Mouse (Mus musculus) thymus, postnatal 10 days (tissue): ENCODE measurements around the gene Gm49510.

ENCODE experiments used
- DNase-seq, 2 experiments: peaks; one replicate each; pipeline ENCODE4 v3.0.0; 2021; ENCODE audit warnings: low spot score in 2 of 2

Gm49510 gene

DNA sequence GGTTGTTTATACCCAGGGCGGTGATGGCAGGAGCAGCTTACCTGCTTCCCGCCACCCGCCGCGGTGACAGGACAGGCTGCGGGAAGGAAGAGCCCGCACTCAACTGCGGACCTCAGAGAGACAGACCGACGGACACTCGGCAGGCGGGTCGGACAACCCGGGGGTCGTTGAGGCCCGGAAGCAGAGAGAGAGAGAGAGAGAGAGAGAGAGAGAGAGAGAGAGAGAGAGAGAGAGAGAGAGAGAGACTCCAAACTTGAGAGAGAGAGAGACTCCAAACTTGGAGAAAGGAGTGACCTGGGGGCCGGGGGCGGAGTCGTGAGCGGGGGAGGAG lies at the start of gene Gm49510:
TSS of gene Gm49510 (plus strand) at position 259 of the 331 bp plus-strand sequence.
- no peak for DNase-seq

DNA sequence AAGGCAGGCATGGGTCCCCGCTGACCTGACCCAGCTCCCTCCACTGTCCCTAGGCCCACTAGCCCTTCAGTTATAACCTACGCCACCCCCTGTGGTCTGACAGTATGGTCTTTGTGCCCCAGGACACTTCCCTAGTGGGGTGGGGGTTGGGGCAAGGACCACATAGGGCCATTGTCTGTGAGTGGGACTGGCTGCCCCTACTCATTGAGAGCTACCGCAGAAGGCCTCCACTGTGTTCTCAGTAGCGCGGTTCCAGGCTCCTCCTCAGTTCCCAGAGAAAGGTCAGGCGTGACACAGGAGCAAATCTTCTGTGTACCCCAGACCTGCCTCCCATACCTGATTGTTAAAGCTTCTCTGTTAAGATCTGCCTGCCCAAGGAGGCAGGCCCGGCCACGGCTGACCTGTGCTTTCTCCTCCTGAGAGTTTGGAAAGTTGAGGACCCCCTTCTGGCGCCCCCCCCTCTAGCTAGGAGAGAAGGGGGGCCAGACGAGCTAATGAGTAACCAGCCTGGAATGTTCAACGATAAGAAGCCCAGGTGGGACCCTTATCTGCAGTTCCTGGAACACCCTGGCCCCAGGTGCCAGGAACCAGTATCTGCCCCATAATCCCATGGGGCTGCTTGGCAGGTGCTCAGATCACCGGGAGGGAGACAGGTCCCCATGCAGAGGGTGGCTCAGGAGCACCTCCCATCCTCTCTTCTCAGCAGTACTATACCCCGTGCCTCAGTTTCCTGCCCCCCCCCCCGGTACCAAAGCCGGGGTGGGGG lies 49.2 kb upstream of the Gm49510 start:
- DNase-seq, result no peak

DNA sequence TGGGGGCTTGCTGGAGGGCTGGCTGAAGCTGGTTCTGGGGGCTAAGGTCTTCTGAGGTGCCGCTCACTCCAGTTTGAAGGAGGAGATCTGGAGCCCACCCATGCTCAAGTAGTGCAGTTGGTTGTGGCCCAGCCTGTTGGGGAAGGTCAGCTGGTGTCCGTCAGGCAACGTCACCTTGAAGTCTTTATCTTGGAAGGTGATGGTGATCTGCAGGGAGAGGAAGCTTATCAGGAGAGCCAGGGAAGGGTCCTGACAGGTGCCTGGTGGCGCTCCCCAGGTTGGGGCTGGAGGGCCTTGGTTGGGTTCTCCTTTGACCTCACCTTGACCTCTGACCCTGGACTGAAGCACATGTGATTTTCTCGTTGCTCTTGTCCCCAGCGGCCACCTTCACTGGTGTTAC lies 48.5 kb upstream of the Gm49510 start:
- no peak for DNase-seq

DNA sequence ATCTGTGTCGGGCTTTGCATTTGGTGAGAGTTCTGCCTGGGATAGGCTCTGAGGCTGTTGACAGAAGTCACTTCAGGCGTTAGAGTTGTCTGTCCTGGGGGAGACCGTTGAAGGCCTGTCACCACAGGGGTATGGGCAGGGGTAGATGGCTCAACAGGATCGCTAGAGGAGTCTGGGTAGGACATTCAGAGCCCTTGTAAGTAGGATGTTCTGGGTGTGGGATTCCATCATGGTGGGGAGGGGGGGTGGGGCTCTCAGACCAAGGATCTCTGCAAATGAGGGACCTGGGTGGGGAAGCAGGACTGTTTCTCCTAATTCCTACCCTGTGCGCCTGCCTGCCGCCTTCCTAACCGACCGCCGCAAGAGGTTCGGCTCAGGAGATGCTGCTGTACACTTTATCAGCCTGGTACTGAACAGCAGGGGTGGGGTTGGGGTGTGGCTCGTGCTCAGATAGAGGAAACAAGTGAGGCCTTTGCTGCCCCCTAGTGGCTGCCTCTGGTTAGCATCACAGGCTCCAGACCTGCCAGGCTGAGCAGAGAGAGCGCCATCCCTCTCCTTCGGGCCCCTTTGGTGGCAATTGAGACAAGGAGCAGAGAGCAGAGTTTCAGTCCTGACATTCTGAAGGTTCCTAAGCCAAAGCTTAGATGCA lies 47.8 kb upstream of the Gm49510 start:
- DNase-seq, result peak; percentile 71 to 93

DNA sequence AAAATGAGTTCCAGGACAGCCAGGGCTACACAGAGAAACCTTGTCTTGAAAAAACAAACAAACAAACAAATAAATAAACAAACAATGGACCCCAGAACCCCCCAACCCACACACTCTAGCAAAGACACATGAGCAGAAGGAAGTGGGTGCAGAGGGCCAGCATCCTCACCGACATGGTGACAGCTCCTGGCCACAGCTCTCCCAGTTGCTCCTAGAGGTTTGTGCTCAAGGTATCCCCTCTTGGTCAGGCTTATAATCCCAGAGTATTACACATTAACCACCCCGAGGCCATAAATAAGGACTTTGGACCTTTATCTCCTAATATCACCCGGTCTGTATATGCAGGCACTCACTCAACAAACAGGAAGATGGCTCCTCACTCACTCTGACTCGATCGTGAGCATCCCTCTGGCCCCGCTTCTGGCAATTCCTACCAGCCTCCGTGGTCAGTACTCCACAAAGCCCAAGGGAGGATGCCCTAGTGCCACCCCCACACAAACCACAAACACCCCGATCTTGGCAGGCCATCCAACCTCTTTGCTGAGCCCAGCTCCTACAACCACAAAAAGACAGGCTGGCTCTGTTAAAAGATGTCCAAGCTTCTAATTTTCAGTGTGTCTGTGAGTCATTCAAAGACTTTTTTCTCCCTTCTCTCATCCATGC lies 44.0 kb upstream of the Gm49510 start, which contains the start of gene Lgals2:
TSS of gene Lgals2 (minus strand) at position 227 of the 663 bp plus-strand sequence.
- no peak for DNase-seq

DNA sequence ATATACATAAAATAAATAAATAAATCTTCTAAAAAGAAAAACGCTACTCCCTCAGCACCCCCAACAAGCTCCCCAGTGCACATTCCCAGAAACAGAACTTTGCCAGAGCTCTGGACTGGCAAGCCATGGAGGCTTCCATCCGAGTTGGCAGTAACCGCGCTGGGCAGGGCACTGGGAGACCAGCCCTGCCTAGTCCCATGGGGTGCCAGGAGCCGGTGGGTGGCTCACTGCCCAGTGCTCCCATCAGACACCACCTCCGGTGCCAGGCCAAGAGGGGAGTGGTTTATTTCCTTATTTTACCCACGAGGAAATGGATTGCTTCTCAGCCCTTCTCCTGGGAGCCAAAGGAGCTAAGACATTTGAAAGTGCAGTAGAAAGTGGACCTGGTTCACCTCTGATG lies 42.5 kb upstream of the Gm49510 start:
- no peak for DNase-seq

DNA sequence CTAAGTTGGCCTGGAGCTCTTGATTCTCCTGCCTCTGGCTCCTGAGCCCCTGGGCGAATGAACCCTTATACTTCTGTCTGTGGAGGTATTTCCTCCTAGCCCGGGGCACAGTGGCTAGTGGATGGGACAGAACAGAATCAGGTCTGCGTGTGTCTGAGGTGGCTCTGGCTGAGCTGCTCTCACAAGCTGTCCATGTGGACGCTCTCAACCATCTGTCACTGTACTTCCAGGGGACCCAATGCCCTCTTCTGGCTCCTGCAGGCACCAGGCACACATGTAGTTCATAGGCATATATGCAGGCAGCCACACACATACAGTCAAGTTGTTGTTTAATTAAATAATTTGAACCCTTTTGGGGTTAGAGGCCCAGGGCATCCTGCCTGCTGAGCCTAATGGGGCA lies 40.2 kb upstream of the Gm49510 start:
- no peak for DNase-seq

DNA sequence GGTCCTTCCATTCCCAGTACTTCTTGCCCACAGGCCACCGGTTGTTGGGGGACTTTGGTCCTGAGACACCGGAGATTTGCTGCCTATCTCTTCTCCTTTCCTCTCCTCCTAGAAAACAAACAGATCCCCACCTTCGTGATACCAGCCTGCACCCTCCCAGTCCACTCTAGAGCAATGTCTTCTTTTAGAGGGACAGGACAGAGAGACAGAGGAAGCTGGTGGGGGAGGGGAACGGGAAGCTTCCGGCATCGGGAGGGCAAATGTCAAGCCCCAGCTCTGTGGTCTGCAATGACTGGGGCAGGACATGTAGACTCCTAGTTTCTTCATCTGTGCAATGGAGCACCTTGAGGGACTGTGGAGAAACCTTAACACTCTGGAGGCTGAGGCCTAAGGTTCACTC lies 39.8 kb upstream of the Gm49510 start:
- peak in 1 of 2 experiments; percentile 35 for DNase-seq

DNA sequence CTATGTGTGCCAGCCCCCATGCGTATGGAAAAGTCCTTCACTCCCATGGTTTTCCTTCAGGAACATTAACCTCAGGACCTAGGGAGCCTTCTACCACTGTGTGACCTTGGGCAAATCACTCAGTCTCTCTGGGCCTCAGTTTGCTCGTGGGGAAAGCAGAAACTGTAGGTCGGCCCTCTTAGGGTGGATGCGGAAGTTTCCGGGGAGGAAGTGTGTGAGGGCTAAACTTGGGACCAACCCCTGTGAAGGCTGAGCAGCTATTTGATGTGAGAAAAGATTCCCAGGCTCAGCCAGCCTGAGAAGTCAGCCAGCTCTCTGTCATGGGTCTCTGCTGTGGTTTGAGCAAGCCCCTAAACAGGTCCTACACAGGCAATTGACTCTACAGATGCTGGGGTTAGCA lies 37.2 kb upstream of the Gm49510 start:
- no peak for DNase-seq

DNA sequence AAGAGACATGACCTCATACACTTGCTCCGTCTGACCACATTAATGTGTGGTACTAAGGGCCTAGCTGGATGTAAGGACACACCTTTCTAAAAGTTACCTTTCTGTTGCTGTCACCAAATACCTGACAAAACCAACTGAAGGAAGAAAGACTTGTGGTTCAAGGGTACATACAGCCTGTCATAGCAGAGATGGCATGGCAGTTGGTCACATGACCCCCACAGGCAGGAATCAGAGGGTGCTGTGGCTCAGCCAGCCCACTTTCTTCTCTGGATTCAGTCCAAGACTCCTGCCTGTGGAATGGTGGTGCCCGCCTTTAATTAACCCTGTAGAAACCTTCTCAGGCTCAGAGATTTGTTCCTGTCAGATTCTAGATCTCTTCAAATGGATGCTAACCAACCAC lies 36.3 kb upstream of the Gm49510 start:
- no peak for DNase-seq

DNA sequence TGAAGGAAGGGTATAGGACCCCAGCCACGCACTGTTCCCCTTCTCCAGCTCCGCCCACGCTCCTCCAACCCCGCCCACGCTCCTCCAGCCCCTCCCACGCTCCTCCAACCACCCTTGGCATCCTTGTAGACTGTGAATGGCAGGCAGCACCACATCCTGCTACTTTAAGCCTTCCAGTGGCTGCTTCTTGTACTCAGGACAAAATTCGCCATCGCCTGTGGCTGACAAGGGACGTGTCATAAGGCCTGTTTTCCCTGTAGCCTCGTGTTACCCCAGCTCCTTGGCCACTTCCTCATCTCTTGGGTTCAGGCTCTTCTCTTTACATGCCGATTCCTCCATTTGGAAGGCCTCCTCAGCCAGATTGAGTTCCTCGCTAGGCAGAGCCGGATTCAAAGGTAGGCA lies 35.6 kb upstream of the Gm49510 start:
- peak; percentile 31 for DNase-seq

DNA sequence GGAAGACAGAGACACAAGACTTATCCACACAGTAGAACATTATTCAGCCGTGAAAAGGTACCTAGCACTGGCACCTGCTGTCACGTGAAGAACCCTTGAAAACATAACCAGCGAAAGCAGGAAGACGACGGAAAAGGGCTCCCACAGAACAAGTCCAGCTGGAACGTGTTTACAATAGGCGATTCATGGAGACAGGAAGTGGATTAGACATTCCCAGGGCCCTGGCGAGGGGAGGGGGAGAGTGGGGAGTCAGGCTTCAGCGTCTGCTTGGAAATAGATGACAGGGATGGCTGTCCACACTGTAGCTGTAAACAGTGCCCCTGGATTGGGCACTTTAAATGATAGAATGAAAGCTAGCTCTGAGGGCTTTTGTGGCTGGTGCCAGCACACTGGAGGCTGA lies 31.1 kb upstream of the Gm49510 start:
- no peak for DNase-seq

DNA sequence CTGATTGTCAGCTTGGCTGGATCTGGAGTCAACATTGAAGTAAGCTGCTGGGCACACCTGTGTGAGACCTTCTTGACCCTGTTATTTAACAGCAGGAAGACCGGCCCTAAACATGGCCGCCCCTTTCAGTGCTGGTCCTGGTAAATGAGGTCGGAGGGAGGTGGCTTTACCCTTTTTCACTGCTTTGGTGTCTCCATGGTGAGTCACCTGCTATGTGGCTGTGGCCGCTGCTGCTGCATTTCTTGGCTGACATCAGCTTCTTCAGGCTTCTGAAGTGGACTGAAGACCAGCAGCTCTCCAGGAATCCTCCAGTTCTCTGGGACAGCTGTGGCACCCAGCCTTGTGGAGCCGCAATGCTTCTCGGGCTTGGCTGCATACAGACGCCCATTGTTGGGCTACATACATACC lies 30.6 kb upstream of the Gm49510 start:
- DNase-seq, result no peak

DNA sequence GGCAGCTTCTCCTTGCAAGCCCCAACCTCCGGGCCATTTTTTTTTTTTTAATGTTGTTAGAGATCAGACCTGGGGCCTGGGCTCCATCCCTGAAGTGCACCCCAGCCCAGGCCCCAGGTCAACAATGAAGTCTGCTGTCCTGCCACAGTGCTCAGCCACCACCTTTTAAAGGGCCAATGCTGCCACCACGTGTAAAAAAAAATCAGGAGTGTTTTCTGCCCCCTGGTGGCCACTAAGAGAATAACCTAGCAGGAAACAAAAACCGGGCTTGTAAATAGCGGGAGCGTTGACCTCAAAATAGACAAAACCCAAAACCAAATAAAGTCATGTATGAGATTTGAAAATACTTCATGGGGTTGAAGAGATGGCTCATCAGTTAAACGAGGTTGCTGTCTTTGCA lies 29.7 kb upstream of the Gm49510 start:
- DNase-seq, result peak in 1 of 2 experiments; percentile 38

DNA sequence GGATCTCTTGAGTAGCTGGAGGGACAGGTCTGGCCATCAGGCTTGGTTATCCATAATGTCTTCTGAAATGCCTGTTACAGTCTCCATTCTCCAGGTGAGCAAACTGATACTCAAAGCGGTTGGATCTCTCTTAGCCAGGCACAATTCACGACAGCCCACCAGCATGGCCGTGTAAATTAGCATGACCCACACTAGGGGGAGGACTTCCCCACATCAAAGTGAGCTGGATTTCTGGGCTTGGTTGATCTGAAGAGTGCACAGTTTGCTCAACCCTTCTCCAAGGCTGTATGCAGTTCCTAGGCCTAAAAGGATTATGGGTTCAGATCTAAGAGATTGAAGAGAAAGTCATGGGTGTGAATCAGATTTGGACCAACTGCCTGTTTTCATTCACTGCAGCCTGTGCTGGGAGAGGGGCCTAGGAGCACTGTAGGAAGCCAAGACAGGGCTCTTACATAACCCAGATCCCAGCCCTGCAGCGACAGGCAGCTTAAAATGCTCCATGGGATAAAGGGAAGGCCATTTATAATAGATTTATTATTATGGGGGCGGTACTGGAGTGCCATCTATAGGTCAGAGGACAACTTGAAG lies 27.4 kb upstream of the Gm49510 start:
- DNase-seq, result no peak

DNA sequence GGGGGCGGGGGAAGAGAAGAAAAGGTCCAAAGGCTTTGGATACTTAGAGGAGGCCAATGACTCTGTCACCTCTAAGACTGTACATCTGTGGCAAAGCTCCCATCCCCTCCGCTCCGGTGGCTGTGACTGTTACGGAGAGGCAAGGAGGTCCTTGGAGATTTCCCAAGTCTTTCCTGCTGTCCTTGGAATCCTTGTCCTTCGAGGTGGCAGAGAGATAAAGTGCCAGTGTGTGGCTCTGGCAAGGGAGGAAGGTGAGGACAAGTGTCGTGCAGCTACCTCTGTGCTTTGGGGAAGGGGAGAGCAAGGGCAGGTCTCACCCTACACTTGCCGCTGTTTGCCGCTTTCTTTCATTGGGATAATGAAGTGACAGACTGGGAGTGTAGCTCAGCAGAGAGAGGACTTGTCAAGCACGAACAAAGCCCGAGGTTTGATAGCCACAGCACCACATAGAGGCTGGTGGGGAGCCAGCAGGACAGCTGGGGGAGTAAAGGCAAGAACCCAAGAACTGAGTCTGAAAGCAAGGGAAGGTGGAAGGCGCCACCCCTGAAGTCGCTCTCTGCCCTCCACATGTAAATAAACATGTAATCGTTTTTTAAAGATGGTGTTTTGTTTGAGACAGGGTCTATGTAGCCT lies 25.5 kb upstream of the Gm49510 start:
- DNase-seq, result no peak

DNA sequence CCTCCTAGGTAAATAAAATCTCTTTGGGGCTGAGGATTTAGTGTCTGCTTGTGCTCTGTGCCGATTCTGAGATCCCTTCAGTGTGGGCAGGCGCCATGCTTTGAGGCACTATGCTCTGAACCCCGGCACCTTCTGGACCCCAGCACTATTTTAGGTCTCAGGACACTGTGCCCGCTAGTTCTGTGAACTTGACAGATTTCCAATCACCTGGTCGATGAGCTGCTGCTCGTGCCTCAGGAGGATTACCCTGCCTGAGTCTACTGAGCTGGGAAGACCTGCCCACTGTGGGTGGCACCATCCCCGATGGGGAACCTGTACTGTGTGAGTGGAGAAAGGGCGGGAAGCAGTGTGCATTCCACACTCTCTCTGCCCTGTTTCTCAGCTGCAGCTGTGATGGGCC lies 24.5 kb upstream of the Gm49510 start:
- DNase-seq, result no peak

DNA sequence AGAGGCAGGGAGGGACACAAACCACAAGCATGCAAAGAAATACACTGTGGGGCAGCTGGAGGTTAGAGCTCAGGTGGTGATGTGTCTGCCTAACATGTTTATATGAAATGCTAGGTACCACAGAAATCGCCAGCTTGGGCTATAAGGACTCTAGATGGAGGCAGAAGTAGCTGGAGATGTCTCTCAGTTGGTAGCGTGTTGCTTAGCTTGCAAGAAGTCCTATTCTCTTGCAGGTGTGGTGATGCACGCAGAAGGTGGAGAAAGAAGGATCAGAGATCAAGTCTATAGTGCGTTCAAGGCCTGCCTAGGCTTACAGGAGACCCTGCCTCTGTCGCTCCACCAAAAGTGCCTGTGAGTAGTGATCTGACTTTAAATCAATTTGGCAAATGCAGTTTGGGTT lies 23.9 kb upstream of the Gm49510 start:
- DNase-seq, result no peak

DNA sequence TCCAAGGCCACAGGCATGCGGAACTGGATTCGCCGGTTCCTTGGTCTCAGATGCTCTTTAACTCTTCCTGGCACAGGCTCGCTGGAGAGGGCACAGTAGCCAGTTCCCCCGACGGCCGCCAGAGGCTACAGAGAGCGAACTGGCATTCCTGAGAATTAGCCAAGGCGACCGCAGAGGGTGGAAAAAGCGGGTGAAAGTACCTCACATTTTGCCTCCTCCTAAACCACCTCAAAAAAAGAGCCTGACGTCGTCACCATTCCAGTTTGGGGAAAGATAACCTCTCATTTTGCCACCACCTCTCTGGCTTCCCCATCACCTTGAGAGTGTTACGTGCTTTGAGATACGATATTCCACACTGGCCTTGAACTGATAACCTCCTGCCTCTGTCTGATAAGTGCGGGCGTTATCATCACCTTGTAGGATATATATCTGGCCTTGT lies 23.2 kb upstream of the Gm49510 start:
- DNase-seq, result peak; percentile 57 to 59

DNA sequence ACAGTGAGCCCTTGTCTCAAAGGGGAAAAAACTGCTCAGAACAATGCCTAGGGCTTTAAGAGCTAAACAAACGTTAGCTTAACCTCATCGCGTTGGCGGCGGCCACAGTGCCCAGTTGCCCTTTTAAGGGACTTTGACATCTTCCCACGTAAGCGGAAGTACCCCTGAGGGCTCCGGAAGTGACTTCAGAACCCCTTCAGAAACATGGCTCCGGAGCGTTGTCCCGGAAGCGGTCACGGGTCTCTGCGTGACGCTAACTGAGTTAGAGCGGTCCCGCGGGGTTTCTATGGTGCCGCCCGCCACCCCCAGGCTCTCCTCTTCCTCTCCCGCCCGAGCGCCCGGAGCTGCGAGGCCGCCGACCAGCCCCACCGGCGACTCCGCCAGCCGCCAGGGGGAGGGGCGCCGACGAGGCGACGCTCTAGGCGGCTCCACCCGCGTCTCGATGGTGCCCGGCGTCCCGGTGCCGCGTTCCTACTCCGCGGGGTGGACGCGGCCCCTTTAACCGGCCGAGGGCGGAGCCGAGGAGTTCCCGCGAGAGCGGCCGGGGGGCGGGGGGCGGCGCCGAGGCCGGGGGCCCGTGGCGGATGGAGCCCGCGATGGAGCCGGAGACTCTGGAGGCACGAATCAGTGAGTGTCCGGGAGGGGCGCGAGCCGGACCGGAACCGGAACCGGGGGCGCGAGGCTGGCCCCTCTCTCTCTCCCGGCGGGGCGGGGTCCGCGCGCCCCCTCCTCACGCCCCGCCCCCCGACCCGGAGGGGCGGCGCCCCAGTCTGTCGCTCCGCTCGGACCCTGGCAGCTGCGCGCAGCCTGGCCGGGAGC lies 22.3 kb upstream of the Gm49510 start, which contains the start of gene Gga1:
TSS of gene Gga1 (plus strand) at position 200 of the 819 bp plus-strand sequence.
- DNase-seq, result peak; percentile 88

DNA sequence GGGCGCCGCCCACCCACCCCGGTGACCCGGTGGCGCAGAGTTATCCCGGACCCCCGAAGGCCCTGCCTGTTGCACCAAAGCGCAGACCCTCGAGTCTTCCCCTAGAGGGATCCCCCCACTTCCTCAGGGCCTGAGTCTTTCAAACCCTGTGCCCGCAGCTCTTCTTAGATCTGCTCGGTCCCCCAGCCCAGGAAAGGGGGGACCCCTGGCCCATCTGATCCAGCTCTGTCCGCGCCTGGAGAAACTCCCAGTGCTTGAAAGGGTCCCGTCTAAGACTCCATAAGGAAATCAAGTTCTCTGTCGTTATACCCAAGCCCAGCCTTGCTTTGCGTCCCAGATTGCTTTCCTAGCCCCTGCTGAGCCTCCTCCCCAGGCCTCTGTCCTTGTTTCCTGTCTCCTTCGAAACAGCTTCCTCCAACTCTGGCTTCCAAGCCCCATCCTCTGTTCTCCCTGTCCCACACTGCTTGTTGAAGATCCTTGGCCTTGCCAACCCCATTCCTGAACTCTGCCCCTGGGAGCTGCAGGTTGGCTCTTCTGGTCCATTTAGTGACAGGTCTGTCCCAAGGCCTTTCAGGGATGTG lies 21.6 kb upstream of the Gm49510 start:
- DNase-seq, result no peak
